Mouse (Mus musculus): ENCODE results near the gene Spdef.

Spdef gene

DNA sequence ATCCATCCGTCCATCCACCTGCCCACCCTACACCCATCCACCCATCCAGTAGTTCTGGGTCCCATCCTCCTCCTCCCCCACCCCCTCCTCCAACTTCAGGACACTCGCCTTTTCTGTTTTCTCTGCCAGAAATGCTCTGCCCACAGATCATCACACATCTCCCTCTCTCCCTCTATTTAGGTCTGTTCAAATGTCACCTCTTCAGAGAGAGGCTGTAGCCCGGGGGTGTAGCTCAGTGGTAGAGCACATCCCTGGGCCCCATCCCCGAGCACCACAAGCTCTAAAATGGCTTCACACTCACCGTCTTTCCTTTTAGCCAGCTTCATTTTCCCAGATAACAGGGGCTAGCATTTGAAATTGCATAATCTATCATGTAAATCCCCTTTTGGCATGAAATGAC is 51.0 kb downstream of the Spdef start:
- no peak for DNase-seq (ENCODE audit: low spot score in 2 of 2)

DNA sequence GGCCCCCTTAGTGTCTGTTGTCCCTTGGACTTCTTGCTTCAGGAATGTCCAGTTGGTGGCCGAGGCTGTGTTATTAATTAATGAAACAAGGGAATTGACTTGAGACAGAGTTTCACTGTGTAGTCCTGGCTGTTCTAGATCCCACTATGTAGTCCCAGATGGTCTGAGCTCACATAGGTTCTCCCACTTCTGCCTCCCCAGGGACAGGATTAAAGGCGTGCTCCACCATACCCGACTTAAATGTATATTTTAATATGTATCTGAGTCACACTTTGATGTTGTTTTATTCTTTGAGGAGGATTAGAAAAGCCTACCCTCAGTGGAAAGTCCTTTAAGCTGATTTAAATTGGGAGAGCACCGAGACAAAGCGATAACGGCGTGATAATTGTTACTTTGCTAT is 52.5 kb downstream of the Spdef start:
- DNase-seq (ENCODE audit: low spot score in 2 of 2) = no peak

DNA sequence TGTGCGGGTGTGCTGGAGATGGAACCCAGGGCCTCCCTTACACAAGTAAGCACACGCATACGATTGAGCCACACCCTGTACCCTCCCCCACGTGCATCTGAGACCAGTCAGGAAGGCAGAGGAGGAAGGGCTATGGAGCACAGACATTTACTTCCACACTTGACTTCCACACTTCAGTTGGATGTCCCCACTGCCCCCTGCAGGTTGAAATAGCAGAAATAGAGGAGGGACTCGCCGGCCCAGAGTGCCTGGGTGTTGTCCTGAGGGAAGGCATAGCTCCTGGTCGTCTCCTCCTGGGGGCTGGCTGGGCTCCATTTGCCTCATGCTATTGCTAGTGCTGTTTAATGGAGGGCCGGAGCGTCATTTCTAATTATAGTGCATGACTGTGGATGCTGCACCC is 53.3 kb downstream of the Spdef start:
- no peak for DNase-seq (ENCODE audit: low spot score in 2 of 2)

DNA sequence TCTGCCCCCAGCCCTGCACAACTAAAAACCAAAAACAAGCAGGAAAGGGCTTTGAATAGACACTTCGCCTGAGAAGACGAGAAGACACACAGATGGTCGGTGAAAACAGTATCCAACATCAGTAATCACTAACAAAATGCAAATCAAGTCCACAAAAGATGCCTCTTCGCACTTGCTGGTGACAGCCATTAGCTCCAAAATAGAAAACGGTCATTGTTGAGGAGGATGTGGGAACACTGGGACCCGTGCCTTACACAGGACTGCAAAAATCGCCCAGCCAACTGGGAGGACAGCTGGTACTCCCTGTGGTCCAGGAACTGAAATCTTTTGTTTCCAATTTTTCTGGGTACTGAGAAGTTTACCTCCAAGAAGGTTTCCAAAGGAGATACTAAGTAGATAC is 54.8 kb downstream of the Spdef start:
- DNase-seq (ENCODE audit: low spot score in 2 of 2) = no peak

DNA sequence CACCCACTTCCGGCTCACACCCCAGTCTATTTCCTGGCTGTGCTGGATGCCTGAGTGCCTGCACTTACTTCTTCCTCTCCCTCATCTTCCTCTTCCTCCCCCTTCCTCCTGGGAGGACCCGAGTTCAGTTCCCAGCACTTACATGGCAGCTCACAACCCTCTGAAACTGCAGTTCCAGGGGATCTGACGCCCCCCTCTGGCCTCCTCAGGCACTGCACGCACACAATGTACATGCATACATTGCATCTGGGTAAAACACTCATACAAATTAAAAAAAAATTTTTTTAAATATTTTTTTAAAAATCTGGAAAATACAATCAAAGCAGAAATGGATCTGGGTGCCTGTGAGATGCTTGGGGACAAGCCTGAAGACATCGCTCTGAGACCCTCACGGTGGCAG is 57.0 kb downstream of the Spdef start:
- no peak for DNase-seq (ENCODE audit: low spot score in 2 of 2)
